9 mouse cellular contexts compared by ENCODE assay signal in genomic region chr11:94866176-94866967, GRCm38 (mm10).
A peak's percentile ranks its signal among the peaks of the same experiment; 100 is the strongest.
DNase-seq lines count a peak whose midpoint lies in the region; ATAC-seq and TF ChIP-seq lines count a peak whose summit lies in the region.
"Had no signal": no experiment of that assay in that cellular context is flagged by ENCODE, and none has a peak within 500 bp of the region (broad histone marks: within the 10 kb centered on the region; RNA-seq: fewer than 3 reads in every experiment).

No protein-coding gene starts in this region.

- no peak for TF ChIP-seq EP300 in MEL (IDR thresholded peaks at IDR 0.05; ENCODE audit: low read depth in 1 of 2, low read length in 2 of 2)

- H3K27me3 ChIP-seq in MEL (ENCODE audit: control insufficient read depth in 1 of 2, insufficient read depth in 2 of 2, low read length in 2 of 2): peaks cover 0 to 4% of the 10 kb centered on the region in 2 experiments; a peak in 3 of 4 replicates
- 0 out of 2 replicates have a peak, but pooled peaks cover 5% of the 10 kb centered on the region for H3K27me3 ChIP-seq in heart, embryonic 16.5 days (ENCODE audit: control insufficient read depth, insufficient read depth, low read length)
- no peaks in the 10 kb centered on the region for H3K27me3 ChIP-seq in lung, embryonic 14.5 days (ENCODE audit: insufficient read depth, low read length)
- H3K27me3 ChIP-seq: lung, embryonic 15.5 days had no signal

- 0 out of 2 replicates have a peak, but pooled peaks have one; percentile 63 for ATAC-seq in heart, embryonic 16.5 days (replicated peaks; ENCODE audit: extremely low read depth, insufficient read depth, low FRiP score)
- ATAC-seq in lung, embryonic 14.5 days (ENCODE audit: insufficient read depth): peak; percentile 55; the same call in 1 of the 2 replicates

- no peak overlapping the region for H3K4me3 ChIP-seq in MEL (ENCODE audit: control insufficient read depth in 1 of 2, insufficient read depth in 1 of 2, low read depth in 2 of 2, low read length in 2 of 2)
- H3K4me3 ChIP-seq in heart, embryonic 16.5 days (ENCODE audit: low read length): no peak overlapping the region
- H3K4me3 ChIP-seq in lung, embryonic 14.5 days (ENCODE audit: low read depth, low read length): no peak overlapping the region
- H3K4me3 ChIP-seq: lung, embryonic 15.5 days had no signal

- TF ChIP-seq CTCF in MEL (IDR thresholded peaks at IDR 0.05 in 2 of 3, conservative IDR thresholded peaks at IDR 0.05 in 1 of 3; ENCODE audit: control insufficient read depth in 1 of 3, insufficient read depth in 1 of 3, low read depth in 2 of 3, low read length in 3 of 3, poor library complexity in 1 of 3, severe bottlenecking in 1 of 3): peak; percentile 75 to 96 (median 94)
- TF ChIP-seq CTCF in brain, embryonic 14.5 days (IDR thresholded peaks at IDR 0.05; ENCODE audit: borderline replicate concordance, extremely low read depth, insufficient read depth, insufficient read length): peak; percentile 91
- peak; percentile 97 for TF ChIP-seq CTCF in lung, embryonic 14.5 days (IDR thresholded peaks at IDR 0.05; ENCODE audit: low read depth)

- no peak overlapping the region for H3K27ac ChIP-seq in MEL (ENCODE audit: control insufficient read depth, low read depth, low read length)
- no peak overlapping the region for H3K27ac ChIP-seq in heart, embryonic 16.5 days (ENCODE audit: low read length)
- H3K27ac ChIP-seq in lung, embryonic 14.5 days (ENCODE audit: low read depth): no peak overlapping the region
- H3K27ac ChIP-seq: lung, embryonic 15.5 days had no signal

- H3K9me3 ChIP-seq in MEL (replicated peaks; ENCODE audit: insufficient read depth, low read length): no peaks in the 10 kb centered on the region
- H3K9me3 ChIP-seq in heart, embryonic 16.5 days (replicated peaks; ENCODE audit: control insufficient read depth, low read length): no peaks in the 10 kb centered on the region
- no peaks in the 10 kb centered on the region for H3K9me3 ChIP-seq in lung, embryonic 14.5 days (ENCODE audit: low read depth, low read length)
- H3K9me3 ChIP-seq: lung, embryonic 15.5 days had no signal

- no peak overlapping the region for H3K9ac ChIP-seq in MEL (ENCODE audit: control insufficient read depth, low read depth, low read length, poor library complexity, severe bottlenecking)
- H3K9ac ChIP-seq in heart, embryonic 16.5 days (ENCODE audit: low read length): no peak overlapping the region
- H3K9ac ChIP-seq in lung, embryonic 14.5 days: no peak overlapping the region
- H3K9ac ChIP-seq: lung, embryonic 15.5 days had no signal

- peak; percentile 75 for DNase-seq in MEL (ENCODE audit: low read depth, low spot score)
- peak; percentile 80 for DNase-seq in brain, embryonic 14.5 days (ENCODE audit: low read depth)
- peak; percentile 40 for DNase-seq in fibroblast of lung, adult 2 months (ENCODE audit: low read depth)
- DNase-seq in kidney, postnatal 4 days: peak; percentile 92 to 93
- peak; percentile 92 for DNase-seq in lung, embryonic 14.5 days
- DNase-seq in right cerebral cortex, postnatal 14 days: peak; percentile 75
- DNase-seq in urinary bladder, postnatal 25 days (ENCODE audit: low spot score): peak; percentile 80

- 14% methylated on average over 9 of the region's 9 CpGs for WGBS in heart, embryonic 16.5 days
- 9% methylated on average over 9 of the region's 9 CpGs for WGBS in lung, embryonic 14.5 days

- no peaks in the 10 kb centered on the region for H3K4me1 ChIP-seq in MEL (ENCODE audit: control insufficient read depth in 1 of 2, insufficient read depth in 2 of 2, low read length in 2 of 2)
- H3K4me1 ChIP-seq in heart, embryonic 16.5 days (ENCODE audit: control insufficient read depth, insufficient read depth, low read length): no peaks in the 10 kb centered on the region
- H3K4me1 ChIP-seq in lung, embryonic 14.5 days (ENCODE audit: insufficient read depth): no peaks in the 10 kb centered on the region
- H3K4me1 ChIP-seq: lung, embryonic 15.5 days had no signal

- peak; percentile 74 for TF ChIP-seq RAD21 in MEL (IDR thresholded peaks at IDR 0.05; ENCODE audit: low read depth, low read length)

- H3K79me2 ChIP-seq in MEL (ENCODE audit: control insufficient read depth, insufficient read depth, low read length, poor library complexity): no peaks in the 10 kb centered on the region

- H3K4me2 ChIP-seq in heart, embryonic 16.5 days (ENCODE audit: low read depth, low read length): no peak overlapping the region
- no peak overlapping the region for H3K4me2 ChIP-seq in lung, embryonic 14.5 days
- H3K4me2 ChIP-seq: lung, embryonic 15.5 days had no signal

- TF ChIP-seq POLR2A in MEL (IDR thresholded peaks at IDR 0.05; ENCODE audit: control insufficient read depth in 1 of 2, insufficient read depth in 1 of 2, low read depth in 1 of 2, low read length in 2 of 2, poor library complexity in 1 of 2): no peak
- no peak for TF ChIP-seq POLR2A in brain, embryonic 14.5 days (IDR thresholded peaks at IDR 0.05; ENCODE audit: borderline replicate concordance, extremely low read depth, insufficient read depth, insufficient read length, poor library complexity, severe bottlenecking)

- H3K36me3 ChIP-seq in MEL (ENCODE audit: control insufficient read depth in 1 of 2, insufficient read depth in 2 of 2, low read length in 2 of 2): no peaks in the 10 kb centered on the region
- no peaks in the 10 kb centered on the region for H3K36me3 ChIP-seq in heart, embryonic 16.5 days (ENCODE audit: control insufficient read depth, insufficient read depth)
- no peaks in the 10 kb centered on the region for H3K36me3 ChIP-seq in lung, embryonic 14.5 days (ENCODE audit: insufficient read depth)
- H3K36me3 ChIP-seq: lung, embryonic 15.5 days had no signal

TF ChIP-seq in MEL, 35 proteins besides CTCF, POLR2A, EP300 and RAD21:
- peak; percentile 51; the same call in 1 of the 2 replicates for TF ChIP-seq ZC3H11A (IDR thresholded peaks at IDR 0.05; ENCODE audit: low read depth, low read length)
- TF ChIP-seq SMC3 (IDR thresholded peaks at IDR 0.05; ENCODE audit: low read depth, low read length): peak; percentile 81
- TF ChIP-seq USF1 (IDR thresholded peaks at IDR 0.05; ENCODE audit: low read depth, low read length): no peak
TF ChIP-seq in MEL: peak in this region for 2.

Comparison
In these comparisons a context has a peak if more than half of its experiments do, and no peak if none do; other contexts are left out.
1. DNase-seq: peak in every context shown above with its lines; median percentile 92 in kidney, postnatal 4 days; 92 in lung, embryonic 14.5 days; 80 in brain, embryonic 14.5 days; 80 in urinary bladder, postnatal 25 days; 75 in MEL; 75 in right cerebral cortex, postnatal 14 days; 40 in fibroblast of lung, adult 2 months.